8 mouse cellular contexts compared by ENCODE assay signal in the genomic region with DNA sequence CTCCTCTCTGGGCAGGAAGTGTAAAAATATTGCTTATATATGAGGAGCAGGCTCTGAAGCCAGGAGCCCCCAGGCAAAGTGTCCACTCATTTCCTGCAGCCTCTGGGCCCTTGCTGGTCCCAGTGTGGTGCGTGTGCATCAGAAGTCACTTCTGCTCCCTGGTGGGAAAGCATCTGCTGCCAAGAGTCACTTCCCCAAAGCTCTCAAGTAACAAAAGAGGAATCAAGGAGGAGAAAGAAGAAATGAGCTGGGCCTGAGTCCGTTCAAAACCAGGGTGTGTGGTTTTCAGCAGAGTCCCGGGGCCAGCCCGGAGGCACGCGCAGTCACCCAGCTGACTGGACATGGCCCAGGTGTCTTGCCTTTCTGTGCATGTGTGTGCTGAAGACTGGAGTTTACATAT. TPM values are rescaled to one million over a fixed set of nuclear protein-coding genes. Genes with fewer than 3 reads are reported as not detected.
DNase-seq lines count a peak whose midpoint lies in the region; ATAC-seq and TF ChIP-seq lines count a peak whose summit lies in the region.

No protein-coding gene starts in this region.

- DNase-seq in forebrain, embryonic 10.5 days (ENCODE audit: extremely low spot score, low spot score): no peak
- DNase-seq in forebrain, postnatal 0 days: no peak
- peak; percentile 7 for DNase-seq in spleen, adult 12 weeks (ENCODE audit: low spot score)
- DNase-seq in spleen, postnatal 14 days (ENCODE audit: low spot score in 2 of 2): no peak
- DNase-seq in liver, embryonic 11.5 days (ENCODE audit: low spot score): no peak
- DNase-seq in urinary bladder, postnatal 14 days (ENCODE audit: low spot score): no peak
- no peak for DNase-seq in cerebellum, adult 8-10 months

- 82% methylated on average over 6 of the region's 6 CpGs for WGBS in forebrain, embryonic 10.5 days
- 79% methylated on average over 6 of the region's 6 CpGs for WGBS in forebrain, postnatal 0 days
- 50% methylated on average over 6 of the region's 6 CpGs for WGBS in liver, embryonic 11.5 days
- 58% methylated on average over 6 of the region's 6 CpGs for WGBS in stomach, embryonic 16.5 days

- H3K9ac ChIP-seq in forebrain, postnatal 0 days: no peak overlapping the region
- no peak overlapping the region for H3K9ac ChIP-seq in liver, embryonic 11.5 days (ENCODE audit: low read depth, low read length)
- H3K9ac ChIP-seq in stomach, embryonic 16.5 days (ENCODE audit: low read length): 0 out of 2 replicates have a peak overlapping the region, but pooled peaks have one; percentile 39

- H3K4me3 ChIP-seq in forebrain, embryonic 10.5 days: no peak overlapping the region
- H3K4me3 ChIP-seq in forebrain, postnatal 0 days (ENCODE audit: low read depth, low read length): no peak overlapping the region
- no peak overlapping the region for H3K4me3 ChIP-seq in liver, embryonic 11.5 days (ENCODE audit: low read depth, low read length)
- H3K4me3 ChIP-seq in stomach, embryonic 16.5 days (replicated peaks; ENCODE audit: low read length): no peak overlapping the region

- TF ChIP-seq CTCF in forebrain, postnatal 0 days (IDR thresholded peaks at IDR 0.05; ENCODE audit: low read depth): no peak

- H3K36me3 ChIP-seq in forebrain, embryonic 10.5 days (replicated peaks): no peaks in the 10 kb centered on the region
- no peaks in the 10 kb centered on the region for H3K36me3 ChIP-seq in forebrain, postnatal 0 days (ENCODE audit: insufficient read depth)
- H3K36me3 ChIP-seq in liver, embryonic 11.5 days (ENCODE audit: control insufficient read depth, insufficient read depth, low read length): no peaks in the 10 kb centered on the region
- no peaks in the 10 kb centered on the region for H3K36me3 ChIP-seq in stomach, embryonic 16.5 days (ENCODE audit: control insufficient read depth, insufficient read depth, low read length)

- peaks cover 11% of the 10 kb centered on the region; the same call in 1 of the 2 replicates for H3K9me3 ChIP-seq in forebrain, embryonic 10.5 days
- no peaks in the 10 kb centered on the region for H3K9me3 ChIP-seq in forebrain, postnatal 0 days (ENCODE audit: low read length)
- no peaks in the 10 kb centered on the region for H3K9me3 ChIP-seq in liver, embryonic 11.5 days (ENCODE audit: control insufficient read depth, low read length)
- no peaks in the 10 kb centered on the region for H3K9me3 ChIP-seq in stomach, embryonic 16.5 days (replicated peaks; ENCODE audit: control insufficient read depth, low read length)

- H3K27me3 ChIP-seq in forebrain, embryonic 10.5 days (ENCODE audit: poor library complexity, severe bottlenecking): no peaks in the 10 kb centered on the region
- H3K27me3 ChIP-seq in forebrain, postnatal 0 days (ENCODE audit: insufficient read depth, low read length): no peaks in the 10 kb centered on the region
- no peaks in the 10 kb centered on the region for H3K27me3 ChIP-seq in liver, embryonic 11.5 days (replicated peaks; ENCODE audit: control insufficient read depth, insufficient read depth, low read length)
- no peaks in the 10 kb centered on the region for H3K27me3 ChIP-seq in stomach, embryonic 16.5 days (ENCODE audit: control insufficient read depth, insufficient read depth, low read length)

- no peak overlapping the region for H3K4me2 ChIP-seq in forebrain, postnatal 0 days (ENCODE audit: low read depth)
- no peak overlapping the region; the same call in 1 of the 2 replicates for H3K4me2 ChIP-seq in liver, embryonic 11.5 days
- H3K4me2 ChIP-seq in stomach, embryonic 16.5 days (ENCODE audit: low read depth, low read length): no peak overlapping the region

- no peak for ATAC-seq in forebrain, postnatal 0 days
- no peak; the same call in 1 of the 2 replicates for ATAC-seq in liver, embryonic 11.5 days (replicated peaks; ENCODE audit: low FRiP score)
- ATAC-seq in stomach, embryonic 16.5 days (ENCODE audit: insufficient read depth, low FRiP score): no peak

- H3K27ac ChIP-seq in forebrain, embryonic 10.5 days: peak overlapping the region; percentile 3; the same call in 1 of the 2 replicates
- H3K27ac ChIP-seq in forebrain, postnatal 0 days (ENCODE audit: low read depth, low read length): no peak overlapping the region
- peak overlapping the region; percentile 62; the same call in 1 of the 2 replicates for H3K27ac ChIP-seq in liver, embryonic 11.5 days (ENCODE audit: low read depth, low read length)
- H3K27ac ChIP-seq in stomach, embryonic 16.5 days (ENCODE audit: low read length): peak overlapping the region; percentile 72

- H3K4me1 ChIP-seq in forebrain, embryonic 10.5 days: peaks cover 30% of the 10 kb centered on the region
- H3K4me1 ChIP-seq in forebrain, postnatal 0 days (ENCODE audit: insufficient read depth): no peaks in the 10 kb centered on the region
- peaks cover 11% of the 10 kb centered on the region for H3K4me1 ChIP-seq in liver, embryonic 11.5 days (replicated peaks; ENCODE audit: control insufficient read depth, insufficient read depth, low read length)
- H3K4me1 ChIP-seq in stomach, embryonic 16.5 days (ENCODE audit: control insufficient read depth, insufficient read depth, low read length): peaks cover 33% of the 10 kb centered on the region

RNA-seq across cellular contexts. Expression of a gene that starts 54.6 kb away (rescaled TPM):
- 64.9 and 67.0 TPM in 2 replicates for polyA plus RNA-seq in forebrain, embryonic 10.5 days (2016; fragmentation: Nextera tagmentation; extraction: Ambion mirVana)
- total RNA-seq in forebrain, postnatal 0 days (2014; rRNA removed): 324 and 367 TPM in 2 replicates
- 179 and 198 TPM in 2 replicates for polyA plus RNA-seq in forebrain, postnatal 0 days (2015; fragmentation: Nextera tagmentation; extraction: Ambion mirVana)
- 17.0 and 18.0 TPM in 2 replicates for polyA plus RNA-seq in liver, embryonic 11.5 days (2014; fragmentation: Nextera tagmentation; extraction: Ambion mirVana)
- 23.6 and 26.4 TPM in 2 replicates for polyA plus RNA-seq in stomach, embryonic 16.5 days (2015; fragmentation: Nextera tagmentation; extraction: Ambion mirVana)

RNA-seq across cellular contexts. Expression of a gene that starts 59.9 kb away (rescaled TPM):
- 61.7 and 65.1 TPM in 2 replicates for polyA plus RNA-seq in forebrain, embryonic 10.5 days (2016; fragmentation: Nextera tagmentation; extraction: Ambion mirVana)
- 11.4 and 16.9 TPM in 2 replicates for total RNA-seq in forebrain, postnatal 0 days (2014; rRNA removed)
- 20.7 and 24.0 TPM in 2 replicates for polyA plus RNA-seq in forebrain, postnatal 0 days (2015; fragmentation: Nextera tagmentation; extraction: Ambion mirVana)
- 53.6 and 56.0 TPM in 2 replicates for polyA plus RNA-seq in liver, embryonic 11.5 days (2014; fragmentation: Nextera tagmentation; extraction: Ambion mirVana)
- 94.2 and 103 TPM in 2 replicates for polyA plus RNA-seq in stomach, embryonic 16.5 days (2015; fragmentation: Nextera tagmentation; extraction: Ambion mirVana)
